Mouse (Mus musculus) urinary bladder, postnatal 10 days (tissue): ENCODE data around the gene Cyp2d10.

Experiments used
- DNase-seq: peaks from one replicate; pipeline ENCODE4 v3.0.0; 2022; ENCODE audit warnings: low spot score

Gene Cyp2d10

GRCm38 (mm10) chr15:82358431-82359260 lies 48.3 kb downstream of the Cyp2d10 start:
- DNase-seq: no peak

- DNase-seq: peak; percentile 84
Observed at GRCm38 (mm10) chr15:82354126-82354945, 52.7 kb downstream of the Cyp2d10 start, which contains the start of gene Ndufa6. Ndufa6 (minus strand) TSS chr15:82354322.

GRCm38 (mm10) chr15:82353745-82354113 lies 53.3 kb downstream of the Cyp2d10 start:
- DNase-seq: no peak

- no peak for DNase-seq
Observed at GRCm38 (mm10) chr15:82353078-82353744, 53.8 kb downstream of the Cyp2d10 start.
